Mouse (Mus musculus): Measurements from ENCODE around the gene Add3. TPM values are rescaled to one million over a fixed set of nuclear protein-coding genes. Genes with fewer than 3 reads are reported as not detected.

Add3 gene
- 10 to 100 TPM; 17.0 to 29.5 TPM for total RNA-seq (2021)
- long read RNA-seq, experiment 1, full-length matches to known transcripts, result 18 of 23 reads
- long read RNA-seq, experiment 1, partial matches to known transcripts, result 3 of 23 reads
- long read RNA-seq, experiment 1, other reads (novel, unspliced or antisense), result 2 of 23 reads
- long read RNA-seq, experiment 2, full-length matches to known transcripts, result 11 of 16 reads
- long read RNA-seq, experiment 2, partial matches to known transcripts, result 4 of 16 reads
- long read RNA-seq, experiment 2, other reads (novel, unspliced or antisense), result 1 of 16 reads

DNA sequence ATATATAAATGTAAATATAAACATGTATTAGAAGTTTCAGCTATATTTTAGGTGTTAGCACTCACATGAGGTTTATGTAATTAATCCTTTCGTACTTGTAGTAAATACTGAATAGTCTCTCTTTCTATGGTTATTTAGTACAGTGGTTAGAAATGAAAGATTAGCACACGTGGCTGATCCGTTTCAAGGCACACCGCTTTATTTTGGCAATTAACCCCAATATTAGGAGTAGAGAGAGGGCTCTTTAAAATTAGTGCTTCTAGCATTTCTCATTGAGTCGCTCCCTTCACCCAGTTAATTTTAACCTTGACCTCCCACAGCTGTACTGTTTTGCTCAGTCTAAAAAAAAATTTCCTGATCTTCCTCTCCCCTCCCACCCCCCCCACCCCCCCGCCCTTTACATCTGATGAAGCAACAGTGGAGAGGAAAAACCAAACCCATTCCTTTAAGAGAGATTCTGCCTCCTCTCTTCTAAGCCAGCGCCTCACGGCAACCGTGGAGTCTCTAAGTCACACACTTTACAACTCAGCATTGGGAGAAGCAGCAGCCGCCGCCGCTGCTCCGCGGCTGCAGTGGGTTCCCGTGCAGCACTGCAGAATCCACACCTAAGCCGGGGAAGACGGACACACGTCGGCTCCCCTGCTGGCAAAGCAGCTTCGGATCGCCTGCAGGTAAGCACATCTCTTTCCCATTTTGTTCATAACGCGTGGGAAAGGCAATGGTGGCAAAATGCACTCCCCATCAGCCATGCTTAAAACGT is at the start of gene Add3:
Gene Add3, plus strand, starts transcription at position 400 of the 760 bp plus-strand sequence.
- Histone ChIP-seq H3K4me3 (peak within 1 kb of the TSS; percentile 80), H3K27ac (peak within 1 kb of the TSS; percentile 95)
- no peak for TF ChIP-seq CTCF (IDR thresholded peaks at IDR 0.05)
- intact Hi-C loops (cut with DNase I), result loop anchor here (5.0 kb wide), 2 partner anchors 82 to 172 kb away; partner anchors contain the start of gene Mxi1
- DNase-seq, result peak; percentile 66

DNA sequence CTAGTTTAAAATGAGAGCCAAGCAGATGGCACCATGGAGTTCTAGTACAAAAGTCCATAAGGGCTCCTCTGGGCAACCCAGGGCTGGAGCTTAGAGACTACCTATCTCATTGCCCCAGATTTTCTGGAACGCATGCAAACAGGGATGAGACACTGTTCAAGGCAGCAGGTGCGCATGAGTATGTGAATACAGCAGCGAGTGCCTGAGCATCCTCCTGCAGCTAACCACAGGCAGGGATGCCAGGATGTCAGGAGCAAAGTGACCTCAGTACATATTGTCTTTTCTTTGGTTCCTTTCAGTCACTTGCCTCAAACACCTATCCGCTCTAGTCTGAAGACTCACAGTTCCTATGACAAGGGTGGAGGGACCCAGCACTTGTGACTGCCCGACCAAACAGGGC is 49.6 kb upstream of the Add3 start:
- Histone ChIP-seq H3K4me3 (no peak overlapping the region), H3K27ac (no peak overlapping the region)
- DNase-seq, result no peak
- intact Hi-C loops (cut with DNase I), result no loop called here
- no peak for TF ChIP-seq CTCF (IDR thresholded peaks at IDR 0.05)

DNA sequence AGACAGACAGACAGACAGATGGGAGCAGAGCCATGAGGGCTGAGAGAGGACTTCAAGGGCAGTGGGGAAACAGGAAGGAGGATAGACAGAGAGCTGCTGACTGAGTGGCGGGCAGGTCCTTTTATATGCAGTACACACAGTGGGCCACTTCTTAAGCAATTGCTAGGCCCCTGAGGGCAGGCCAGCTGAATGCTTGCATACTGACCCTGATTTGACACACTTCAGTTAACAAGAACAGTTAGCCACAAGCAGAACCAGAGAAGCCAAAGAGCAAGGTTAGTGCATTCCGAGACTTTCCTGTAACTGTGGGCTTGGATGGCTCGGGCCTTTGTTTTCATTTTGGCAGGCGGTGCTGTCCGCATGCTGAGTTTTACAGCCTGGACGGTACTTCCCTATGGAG is 48.0 kb upstream of the Add3 start:
- no peak for TF ChIP-seq CTCF (IDR thresholded peaks at IDR 0.05)
- H3K4me3 ChIP-seq, result no peak overlapping the region
- intact Hi-C loops (cut with DNase I), result no loop called here
- H3K27ac ChIP-seq, result no peak overlapping the region
- DNase-seq, result no peak

DNA sequence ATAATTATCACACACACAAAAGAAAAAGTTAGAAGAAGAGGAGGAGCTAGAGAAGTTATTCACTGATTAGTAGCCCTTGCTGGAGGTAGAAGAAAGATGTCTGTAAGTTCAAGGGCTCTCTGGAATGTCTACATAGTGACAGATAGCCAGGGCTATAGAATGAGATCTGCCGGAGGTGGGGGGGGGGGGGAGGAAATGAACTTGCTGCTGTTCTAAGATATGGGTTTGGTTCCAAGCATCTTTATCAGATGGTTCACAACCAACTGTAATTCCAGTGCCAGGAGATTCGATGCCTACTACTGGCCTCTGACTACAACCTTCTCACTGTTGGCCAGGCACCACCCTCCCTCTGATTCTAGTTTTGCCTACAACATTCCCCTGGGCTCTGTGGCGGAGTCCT is 46.9 kb upstream of the Add3 start:
- Histone ChIP-seq H3K27ac (no peak overlapping the region), H3K4me3 (no peak overlapping the region)
- intact Hi-C loops (cut with DNase I), result no loop called here
- TF ChIP-seq CTCF (IDR thresholded peaks at IDR 0.05), result no peak
- no peak for DNase-seq

DNA sequence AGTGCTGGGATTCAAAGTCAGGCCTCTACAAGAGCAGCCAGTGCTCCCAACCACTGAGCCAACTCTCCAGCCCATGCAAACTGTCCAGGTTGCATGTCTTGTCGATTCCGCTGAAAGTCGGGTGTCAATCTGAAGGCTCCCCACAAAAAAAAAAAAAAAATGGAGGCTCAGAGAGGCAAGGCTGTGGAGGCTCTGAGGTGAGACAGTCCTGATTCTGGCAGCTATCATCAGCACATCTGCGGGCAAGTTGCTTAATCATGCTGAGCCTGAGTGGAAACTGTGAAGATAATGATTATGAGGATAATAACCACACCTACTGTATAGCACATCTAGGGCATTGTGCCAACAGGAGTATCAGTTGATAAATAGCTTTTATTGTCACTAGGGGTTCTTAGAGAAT is 45.6 kb upstream of the Add3 start:
- no peak for DNase-seq
- H3K4me3 ChIP-seq, result no peak overlapping the region
- intact Hi-C loops (cut with DNase I), result no loop called here
- H3K27ac ChIP-seq, result no peak overlapping the region
- no peak for TF ChIP-seq CTCF (IDR thresholded peaks at IDR 0.05)

DNA sequence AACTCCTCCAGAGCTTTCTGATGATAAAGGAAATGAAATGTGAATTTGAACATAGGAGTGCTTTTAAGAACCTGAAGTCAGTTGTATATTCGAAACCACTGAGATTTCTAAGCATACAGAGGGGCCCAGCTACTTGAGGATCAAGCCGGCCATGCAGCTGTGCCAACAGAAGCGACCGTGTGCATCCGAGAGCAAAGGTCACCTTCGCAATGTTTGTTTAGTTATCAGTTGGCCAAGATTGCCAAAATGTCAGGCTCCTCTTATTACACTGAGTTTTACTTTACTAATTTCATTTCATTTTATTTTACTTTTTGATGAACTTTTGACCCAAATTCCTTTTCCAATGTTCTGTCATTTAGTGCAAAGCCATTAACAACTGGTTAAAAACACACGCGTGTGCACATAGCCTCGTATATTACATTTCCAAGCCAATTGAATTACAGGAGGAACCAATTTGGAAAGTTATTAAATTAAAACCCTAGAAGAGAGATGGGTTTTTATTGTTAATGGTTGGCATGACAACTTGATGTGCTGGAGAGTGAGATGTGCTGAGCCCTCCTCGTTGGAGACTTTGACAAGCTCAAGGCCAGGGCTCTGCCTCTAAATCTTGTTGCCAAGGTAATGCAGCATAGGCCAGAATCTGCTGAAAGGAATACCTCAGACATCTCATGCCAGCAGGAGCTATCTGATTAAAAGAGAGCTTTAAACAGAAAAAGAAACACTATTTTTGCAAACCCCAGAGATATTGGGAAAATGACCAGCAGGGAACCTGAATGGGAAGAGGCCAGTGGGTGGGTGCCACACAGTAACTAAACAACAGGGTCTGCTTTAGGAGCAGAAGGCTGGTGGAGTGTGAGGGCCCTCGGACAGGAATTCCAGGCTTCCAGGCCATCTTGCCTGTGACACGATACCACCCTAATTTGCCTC is 38.6 kb upstream of the Add3 start:
- DNase-seq, result no peak
- TF ChIP-seq CTCF (IDR thresholded peaks at IDR 0.05), result no peak
- Histone ChIP-seq H3K4me3 (no peak overlapping the region), H3K27ac (no peak overlapping the region)
- intact Hi-C loops (cut with DNase I), result no loop called here

DNA sequence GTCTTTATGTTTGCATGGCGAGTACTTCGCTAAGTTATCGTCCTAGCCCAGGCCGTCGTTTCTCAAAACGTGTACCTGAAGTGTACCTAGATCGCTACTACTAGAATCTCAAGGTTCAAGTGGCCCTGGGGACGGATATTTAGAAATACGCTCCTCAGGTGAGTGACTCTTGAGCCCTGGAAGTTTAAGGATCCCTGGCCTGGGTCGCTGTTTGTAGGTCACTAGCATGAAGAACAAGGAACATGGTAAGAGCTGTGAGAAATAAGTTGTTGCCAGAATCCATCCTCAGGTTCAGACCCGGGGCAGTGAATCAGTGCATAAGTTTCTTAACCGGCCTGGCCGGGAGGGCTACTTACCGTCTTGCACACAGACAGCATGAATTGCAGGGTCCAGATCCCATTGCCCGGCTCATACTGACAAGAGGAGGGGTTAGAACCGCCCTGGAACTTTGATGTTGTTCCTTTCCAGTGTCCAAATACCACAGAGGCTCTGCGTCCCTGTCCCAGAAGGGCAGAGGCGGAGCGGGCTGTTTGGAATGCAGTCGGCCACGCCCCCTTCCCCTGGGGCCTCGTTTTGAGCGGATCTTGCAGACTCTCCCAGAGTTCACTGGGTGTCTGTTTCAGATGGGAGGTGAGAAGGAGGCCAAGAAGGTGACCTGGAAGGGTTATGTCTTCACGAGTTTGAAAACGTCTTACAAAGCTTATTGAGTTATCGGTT is 34.7 kb upstream of the Add3 start:
- H3K27ac ChIP-seq, result peak overlapping the region; percentile 9; the same call in 1 of the 2 replicates
- TF ChIP-seq CTCF (IDR thresholded peaks at IDR 0.05), result no peak
- intact Hi-C loops (cut with DNase I), result no loop called here
- DNase-seq, result peak; percentile 73
- peak overlapping the region; percentile 32; the same call in 1 of the 2 replicates for H3K4me3 ChIP-seq

DNA sequence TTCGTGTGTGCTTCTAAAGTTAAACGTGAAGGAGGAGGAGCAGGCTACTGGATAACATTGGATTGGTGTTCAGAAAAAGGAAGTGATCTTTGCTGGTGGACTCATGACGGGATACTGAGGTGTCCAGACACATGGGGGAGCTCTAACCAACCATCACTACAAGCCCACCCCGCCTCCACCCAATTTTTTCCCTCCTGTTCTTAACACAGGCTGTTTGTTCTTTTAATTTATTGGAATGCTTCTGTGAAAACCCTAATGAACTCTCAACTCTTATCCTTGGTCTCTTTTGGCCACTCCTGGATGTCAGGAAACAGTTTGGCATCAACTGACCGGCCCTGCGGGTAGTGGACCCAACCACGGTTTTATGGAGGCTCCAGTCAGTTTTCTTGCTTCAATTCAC is 33.3 kb upstream of the Add3 start:
- intact Hi-C loops (cut with DNase I), result no loop called here
- Histone ChIP-seq H3K4me3 (peak overlapping the region; percentile 32; the same call in 1 of the 2 replicates), H3K27ac (peak overlapping the region; percentile 70)
- TF ChIP-seq CTCF (IDR thresholded peaks at IDR 0.05), result peak; percentile 40
- peak; percentile 46 for DNase-seq

DNA sequence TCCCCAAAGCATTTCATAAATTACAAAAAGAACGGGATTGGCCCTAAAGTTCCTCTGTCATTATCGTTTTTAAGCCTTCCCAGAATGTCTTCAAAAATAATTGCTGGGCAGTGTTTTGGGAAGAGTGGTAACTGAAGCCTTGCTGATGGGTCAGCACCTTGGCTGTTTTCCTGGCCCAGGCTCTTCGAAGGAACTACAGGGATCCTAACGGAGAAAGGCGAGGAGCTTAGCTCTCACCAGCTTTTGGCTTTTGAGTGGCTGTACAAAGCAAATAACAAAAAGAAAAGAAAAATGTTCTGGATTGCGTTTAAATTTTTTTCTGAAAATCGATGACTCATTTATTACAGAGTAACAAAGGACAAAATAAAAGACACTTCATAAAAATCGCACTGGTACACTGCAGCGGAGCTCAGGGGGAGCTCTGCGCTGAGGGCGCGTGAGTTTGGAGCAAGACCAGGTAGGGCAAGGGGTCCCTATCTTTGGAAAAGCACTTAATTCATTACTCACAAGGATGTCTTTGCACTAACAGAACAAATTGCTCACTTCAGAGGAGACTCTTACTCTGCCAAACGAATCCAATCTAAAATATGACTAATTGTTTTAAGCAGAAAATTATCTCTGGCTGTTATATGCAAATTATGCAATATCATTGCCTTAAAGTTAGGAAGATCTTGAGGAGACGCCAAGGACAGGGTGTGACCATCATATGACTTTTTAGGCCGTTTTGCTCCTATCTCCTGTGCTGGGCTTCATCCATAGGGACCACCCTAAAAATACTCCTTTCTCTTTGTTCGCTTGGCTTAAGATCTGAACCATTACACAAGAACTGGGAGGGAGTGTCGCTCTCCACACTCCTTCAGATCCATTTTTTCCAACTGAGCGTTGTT is 32.6 kb upstream of the Add3 start:
- peak; percentile 57 for DNase-seq
- Histone ChIP-seq H3K4me3 (peak overlapping the region; percentile 32; the same call in 1 of the 2 replicates), H3K27ac (peak overlapping the region; percentile 70)
- no peak for TF ChIP-seq CTCF (IDR thresholded peaks at IDR 0.05)
- intact Hi-C loops (cut with DNase I), result no loop called here

DNA sequence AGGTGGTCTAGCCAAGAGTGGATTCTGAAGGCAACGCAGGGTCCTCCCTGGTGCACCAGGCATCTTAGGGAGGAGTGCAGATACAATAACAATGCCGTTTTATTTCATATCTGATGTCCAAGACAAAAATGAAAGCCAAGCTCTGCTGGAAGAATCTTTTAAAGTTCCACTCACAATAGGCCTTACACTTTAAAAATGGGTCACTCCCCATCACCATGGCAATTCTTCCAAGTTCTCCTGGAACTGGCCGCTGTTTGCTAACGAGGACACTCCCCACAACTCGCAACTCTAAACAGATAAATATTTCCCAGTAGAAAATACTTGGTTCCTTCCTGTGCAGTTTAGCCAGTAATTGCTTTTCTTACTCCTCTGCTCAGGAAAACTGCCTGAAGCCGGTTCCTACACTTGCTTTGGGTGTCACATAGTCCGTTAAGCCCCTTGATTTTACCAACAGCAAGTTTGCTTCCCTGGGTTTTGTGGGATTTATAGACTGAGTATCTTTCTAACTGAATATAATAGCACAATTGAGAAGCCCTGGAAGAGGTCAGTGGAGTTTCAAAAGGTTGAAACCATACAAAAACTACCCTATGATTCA is 28.1 kb upstream of the Add3 start:
- DNase-seq, result peak; percentile 58
- TF ChIP-seq CTCF (IDR thresholded peaks at IDR 0.05), result no peak
- intact Hi-C loops (cut with DNase I), result no loop called here

More for the DNA sequence above, 28.1 kb upstream of the Add3 start:
- peak overlapping the region; percentile 80 for H3K27ac ChIP-seq
- H3K4me3 ChIP-seq, result peak overlapping the region; percentile 42
